Mouse (Mus musculus): ENCODE measurements at regions not wholly inside any gene's neighbourhood (a gene's known extent, or its start where the extent isn't known, plus 50 kb on each side); places are given as distances from the start of the nearest gene placed in this dataset.

DNA sequence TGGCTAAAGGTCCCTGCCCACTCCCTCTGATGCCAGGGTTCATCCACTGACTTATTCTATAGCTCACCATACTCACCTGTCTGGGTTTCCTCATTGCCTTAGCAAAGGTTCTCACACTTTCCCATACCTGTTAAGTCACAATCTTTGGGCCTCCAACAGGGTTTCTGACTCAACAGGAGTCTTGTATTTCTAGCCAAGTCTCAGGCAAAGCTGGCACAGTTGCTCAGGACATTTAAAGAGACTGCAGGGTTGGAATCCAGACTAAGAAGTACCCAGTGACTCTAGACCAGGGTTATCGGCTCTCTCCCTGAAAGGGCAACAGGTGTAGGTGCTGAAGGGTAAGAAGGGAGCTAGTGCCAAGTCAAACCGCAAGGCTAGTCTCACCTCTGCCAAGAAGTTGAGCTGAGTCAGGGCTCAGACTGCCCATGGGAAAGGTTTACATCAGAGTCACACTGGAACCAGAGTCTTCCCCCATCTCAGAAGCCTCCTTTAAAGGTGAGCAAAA is 622.4 kb downstream of the Rnf144a start:
- no peaks in the 10 kb centered on the region for H3K36me3 ChIP-seq
- no peak for ATAC-seq (ENCODE audit: low FRiP score, low read depth)
- no peak overlapping the region for H3K9ac ChIP-seq
- H3K4me3 ChIP-seq = no peak overlapping the region
- no peaks in the 10 kb centered on the region for H3K27me3 ChIP-seq
- no peaks in the 10 kb centered on the region for H3K4me1 ChIP-seq
- no peak overlapping the region for H3K4me2 ChIP-seq (replicated peaks)
- WGBS = 90% methylated on average over 2 of the region's 2 CpGs
- no peak overlapping the region for H3K27ac ChIP-seq
- H3K9me3 ChIP-seq = no peaks in the 10 kb centered on the region

DNA sequence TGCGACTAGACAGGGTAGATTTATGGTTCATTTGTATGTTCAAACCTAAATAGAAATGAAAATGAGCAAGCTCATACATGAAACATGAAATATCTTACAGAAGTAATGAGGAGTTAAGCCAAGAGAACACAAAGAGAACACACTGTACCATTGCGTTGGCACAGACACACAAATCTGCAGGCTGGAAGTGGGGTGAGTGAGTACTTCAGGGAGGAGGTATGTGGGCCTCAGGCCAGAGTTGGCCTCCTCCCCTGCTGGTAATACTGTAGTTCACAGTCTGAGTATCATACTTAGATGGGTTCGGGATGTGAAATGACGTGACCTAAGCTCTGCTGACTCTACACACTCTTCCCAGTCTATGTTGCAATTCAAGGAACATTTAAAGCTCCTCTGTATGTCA is 624.1 kb downstream of the Rnf144a start:
- ATAC-seq (ENCODE audit: low FRiP score, low read depth) = no peak
- H3K9ac ChIP-seq = no peak overlapping the region

GRCm38 (mm10) chr12:25785646-25786606 is 629.1 kb downstream of the Rnf144a start:
- 75% methylated on average over 18 of the region's 18 CpGs for WGBS
- no peaks in the 10 kb centered on the region for H3K27me3 ChIP-seq
- ATAC-seq (ENCODE audit: low FRiP score, low read depth) = no peak

More for the DNA sequence above, 624.1 kb downstream of the Rnf144a start:
- H3K36me3 ChIP-seq = no peaks in the 10 kb centered on the region
- H3K27me3 ChIP-seq = no peaks in the 10 kb centered on the region
- no peak overlapping the region for H3K27ac ChIP-seq
- WGBS = 89% methylated on average over 4 of the region's 4 CpGs
- no peak overlapping the region for H3K4me2 ChIP-seq (replicated peaks)
- H3K4me3 ChIP-seq = no peak overlapping the region
- H3K4me1 ChIP-seq = 0 out of 2 replicates have a peak, but pooled peaks cover 2% of the 10 kb centered on the region
- H3K9me3 ChIP-seq = no peaks in the 10 kb centered on the region

GRCm38 (mm10) chr12:25784401-25784800 is 630.7 kb downstream of the Rnf144a start:
- peaks cover 15% of the 10 kb centered on the region; the same call in 1 of the 2 replicates for H3K4me1 ChIP-seq
- H3K4me2 ChIP-seq (replicated peaks) = no peak overlapping the region
- H3K27ac ChIP-seq = no peak overlapping the region
- H3K27me3 ChIP-seq = no peaks in the 10 kb centered on the region
- H3K4me3 ChIP-seq = no peak overlapping the region
- ATAC-seq (ENCODE audit: low FRiP score, low read depth) = no peak
- H3K9ac ChIP-seq = no peak overlapping the region
- H3K9me3 ChIP-seq = no peaks in the 10 kb centered on the region
- 76% methylated on average over 3 of the region's 3 CpGs for WGBS
- no peaks in the 10 kb centered on the region for H3K36me3 ChIP-seq

More at GRCm38 (mm10) chr12:25785646-25786606, 629.1 kb downstream of the Rnf144a start:
- H3K4me2 ChIP-seq (replicated peaks) = no peak overlapping the region
- H3K4me1 ChIP-seq = peaks cover 15% of the 10 kb centered on the region; the same call in 1 of the 2 replicates
- H3K36me3 ChIP-seq = no peaks in the 10 kb centered on the region
- H3K9me3 ChIP-seq = no peaks in the 10 kb centered on the region
- H3K4me3 ChIP-seq = no peak overlapping the region
- no peak overlapping the region for H3K27ac ChIP-seq
- no peak overlapping the region for H3K9ac ChIP-seq

- H3K9me3 ChIP-seq = peaks cover 6% of the 10 kb centered on the region; the same call in 1 of the 2 replicates
- no peak overlapping the region for H3K27ac ChIP-seq
- H3K4me1 ChIP-seq = peaks cover 15% of the 10 kb centered on the region; the same call in 1 of the 2 replicates
- no peak overlapping the region for H3K4me3 ChIP-seq
- H3K4me2 ChIP-seq (replicated peaks) = no peak overlapping the region
- WGBS = 24% methylated on average over 10 of the region's 10 CpGs
- H3K27me3 ChIP-seq = no peaks in the 10 kb centered on the region
- H3K36me3 ChIP-seq = no peaks in the 10 kb centered on the region
- ATAC-seq (ENCODE audit: low FRiP score, low read depth) = no peak
- no peak overlapping the region for H3K9ac ChIP-seq
Measured at GRCm38 (mm10) chr12:25782972-25783717, 631.9 kb downstream of the Rnf144a start.

DNA sequence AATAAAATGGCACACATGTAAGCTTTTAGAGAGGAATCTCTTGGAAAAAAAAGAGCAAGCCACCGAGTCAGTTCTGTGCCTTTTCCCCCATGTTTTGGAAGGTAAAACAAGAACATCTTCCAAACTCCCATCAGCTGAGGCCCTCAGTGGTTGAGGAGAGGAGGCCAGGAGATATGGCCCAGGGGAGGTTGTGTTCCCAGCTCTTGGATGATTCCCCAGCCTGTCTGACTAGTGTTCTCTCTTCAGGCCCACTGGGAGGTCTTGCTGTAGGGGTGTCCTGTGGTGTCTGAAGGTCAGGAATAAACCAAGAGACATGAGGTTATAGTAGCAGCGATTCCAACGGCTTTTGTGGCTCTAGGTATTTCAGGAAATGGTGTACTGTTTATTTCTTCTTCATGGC is 643.2 kb downstream of the Rnf144a start:
- 74% methylated on average over 3 of the region's 3 CpGs for WGBS

GRCm38 (mm10) chr12:25768644-25769043 is 646.4 kb downstream of the Rnf144a start:
- WGBS = 42% methylated on average over 5 of the region's 5 CpGs
- Histone ChIP-seq H3K4me2 (replicated peaks) (no peak overlapping the region), H3K4me1 (peaks cover 13% of the 10 kb centered on the region), H3K27ac (no peak overlapping the region), H3K27me3 (no peaks in the 10 kb centered on the region), H3K9me3 (no peaks in the 10 kb centered on the region), H3K36me3 (no peaks in the 10 kb centered on the region), H3K4me3 (no peak overlapping the region), H3K9ac (no peak overlapping the region)
- ATAC-seq (ENCODE audit: low FRiP score, low read depth) = no peak

More for the DNA sequence above, 643.2 kb downstream of the Rnf144a start:
- Histone ChIP-seq H3K27ac (no peak overlapping the region; the same call in 1 of the 2 replicates), H3K9ac (no peak overlapping the region), H3K4me3 (no peak overlapping the region), H3K4me2 (replicated peaks) (no peak overlapping the region), H3K36me3 (no peaks in the 10 kb centered on the region), H3K9me3 (no peaks in the 10 kb centered on the region), H3K27me3 (no peaks in the 10 kb centered on the region), H3K4me1 (peaks cover 13% of the 10 kb centered on the region)
- ATAC-seq (ENCODE audit: low FRiP score, low read depth) = no peak

GRCm38 (mm10) chr12:25763061-25763460 is 652.0 kb downstream of the Rnf144a start:
- no peak for ATAC-seq (ENCODE audit: low FRiP score, low read depth)
- no peak overlapping the region for H3K4me3 ChIP-seq
- no peak overlapping the region for H3K9ac ChIP-seq
- H3K9me3 ChIP-seq = no peaks in the 10 kb centered on the region
- WGBS = 73% methylated on average over 1 of the region's 1 CpGs
- H3K4me2 ChIP-seq (replicated peaks) = no peak overlapping the region
- H3K36me3 ChIP-seq = no peaks in the 10 kb centered on the region
- H3K27ac ChIP-seq = no peak overlapping the region
- H3K4me1 ChIP-seq = no peaks in the 10 kb centered on the region
- H3K27me3 ChIP-seq = no peaks in the 10 kb centered on the region

DNA sequence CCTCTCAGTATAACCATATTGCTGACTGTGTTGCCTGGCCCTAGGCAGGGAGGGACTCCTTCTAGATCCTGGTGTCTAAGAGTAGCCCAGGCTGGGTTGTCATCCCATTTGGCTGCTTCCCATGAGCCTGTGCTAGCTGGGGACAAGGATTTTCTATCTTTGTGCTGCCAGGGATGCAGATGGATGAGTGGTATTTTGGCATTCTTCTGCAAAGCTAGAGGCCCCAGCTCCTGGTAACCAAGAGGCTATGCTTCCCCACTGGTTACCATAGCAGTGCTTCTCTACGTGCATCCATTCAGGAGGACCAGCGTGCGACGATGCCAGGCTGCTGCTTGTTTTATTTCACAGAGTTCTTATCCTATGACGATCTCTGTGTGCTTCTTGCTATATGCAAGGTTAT is 658.0 kb downstream of the Rnf144a start:
- H3K36me3 ChIP-seq = no peaks in the 10 kb centered on the region
- H3K27me3 ChIP-seq = no peaks in the 10 kb centered on the region
- WGBS = 89% methylated on average over 5 of the region's 5 CpGs
- no peak overlapping the region for H3K4me3 ChIP-seq
- H3K4me2 ChIP-seq (replicated peaks) = no peak overlapping the region
- ATAC-seq (ENCODE audit: low FRiP score, low read depth) = no peak
- no peaks in the 10 kb centered on the region for H3K9me3 ChIP-seq
- H3K27ac ChIP-seq = no peak overlapping the region
- no peaks in the 10 kb centered on the region for H3K4me1 ChIP-seq
- no peak overlapping the region for H3K9ac ChIP-seq

DNA sequence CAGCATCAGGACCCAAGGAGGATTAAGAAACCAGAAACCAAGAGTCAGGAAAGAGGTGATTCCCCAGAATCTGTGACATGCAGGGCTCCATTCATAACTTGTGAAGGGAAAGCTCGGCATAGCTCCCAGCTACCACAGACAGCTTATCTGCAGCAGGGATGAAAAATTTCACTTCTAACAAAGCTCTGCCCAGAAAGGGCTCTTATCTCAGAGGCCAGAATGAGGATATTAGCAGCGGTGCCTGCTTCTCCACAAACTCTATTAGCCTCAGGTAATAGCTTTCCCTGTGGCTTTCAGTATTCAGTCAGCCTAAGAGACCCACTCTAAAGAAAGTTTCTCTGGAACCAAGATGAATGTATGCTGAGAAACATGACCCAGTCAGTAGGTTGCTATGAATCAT is 636.9 kb upstream of the Id2 start:
- ATAC-seq (ENCODE audit: low FRiP score, low read depth) = no peak
- H3K27ac ChIP-seq = no peak overlapping the region
- WGBS = 71% methylated on average over 2 of the region's 2 CpGs

DNA sequence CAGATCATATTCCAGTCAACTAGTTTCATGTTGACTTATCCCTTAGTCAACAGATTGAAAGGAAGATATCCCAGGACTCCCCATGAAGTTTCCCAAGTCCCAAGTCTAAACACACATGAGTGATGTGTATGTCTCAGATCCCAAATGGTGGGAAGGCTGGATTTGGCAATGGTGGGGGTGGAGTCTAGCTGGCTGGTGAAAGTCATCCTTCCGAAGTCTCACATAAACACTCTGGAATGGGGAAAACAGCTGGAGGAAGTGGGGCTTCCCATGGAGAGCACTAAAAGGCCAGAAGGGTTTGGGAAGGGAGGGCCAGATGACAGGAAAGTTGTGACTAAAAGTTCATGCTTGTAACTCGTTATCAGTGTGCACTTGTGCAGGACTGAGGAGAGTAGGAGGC is 628.8 kb upstream of the Id2 start:
- WGBS = 31% methylated on average over 2 of the region's 2 CpGs
- ATAC-seq (ENCODE audit: low FRiP score, low read depth) = no peak

More for the DNA sequence above, 636.9 kb upstream of the Id2 start:
- no peak overlapping the region for H3K4me3 ChIP-seq
- H3K9me3 ChIP-seq = peaks cover 6% of the 10 kb centered on the region; the same call in 1 of the 2 replicates
- H3K27me3 ChIP-seq = no peaks in the 10 kb centered on the region
- H3K4me1 ChIP-seq = no peaks in the 10 kb centered on the region
- H3K4me2 ChIP-seq (replicated peaks) = no peak overlapping the region
- no peaks in the 10 kb centered on the region for H3K36me3 ChIP-seq
- no peak overlapping the region for H3K9ac ChIP-seq

GRCm38 (mm10) chr12:25711186-25711585 is 614.2 kb upstream of the Id2 start:
- H3K36me3 ChIP-seq = no peaks in the 10 kb centered on the region
- no peaks in the 10 kb centered on the region for H3K27me3 ChIP-seq
- no peaks in the 10 kb centered on the region for H3K4me1 ChIP-seq
- no peaks in the 10 kb centered on the region for H3K9me3 ChIP-seq
- no peak overlapping the region for H3K4me2 ChIP-seq (replicated peaks)
- H3K4me3 ChIP-seq = no peak overlapping the region
- H3K9ac ChIP-seq = no peak overlapping the region
- WGBS = 83% methylated on average over 1 of the region's 1 CpGs
- no peak for ATAC-seq (ENCODE audit: low FRiP score, low read depth)
- no peak overlapping the region for H3K27ac ChIP-seq

More for the DNA sequence above, 628.8 kb upstream of the Id2 start:
- H3K4me3 ChIP-seq = no peak overlapping the region
- H3K9ac ChIP-seq = no peak overlapping the region
- H3K4me2 ChIP-seq (replicated peaks) = no peak overlapping the region
- no peaks in the 10 kb centered on the region for H3K36me3 ChIP-seq
- no peaks in the 10 kb centered on the region for H3K27me3 ChIP-seq
- H3K27ac ChIP-seq = no peak overlapping the region
- H3K9me3 ChIP-seq = no peaks in the 10 kb centered on the region
- H3K4me1 ChIP-seq = no peaks in the 10 kb centered on the region
